Mouse (Mus musculus) left cerebral cortex, postnatal 25 days (tissue): ENCODE results near the gene Ptx4. TPM values are rescaled to one million over a fixed set of nuclear protein-coding genes. Genes with fewer than 3 reads are reported as not detected.
"Not testable (repeated sequence)": the region's sequence is repeated elsewhere in the genome, so short reads cannot be mapped to it uniquely, and the experiment has no call there.

Experiments used
- DNase-seq, 2 experiments: peaks; one replicate each; pipeline ENCODE4 v3.0.0; 2022; ENCODE audit warnings: low spot score in 2 of 2, mixed read lengths in 1 of 2
- intact Hi-C: fragments of 180-260 bp; cut with DNase I; formaldehyde crosslinking; loops from one replicate; pipeline ENCODE4 v1.15.1; 2025
- total RNA-seq, 2 experiments: library from RNA; stranded (reverse); gene quantifications; 2 replicates each; pipeline ENCODE4 v1.2.3; 2021

Ptx4 gene
- total RNA-seq, 2 experiments from 2014 or later = 0.46 to 0.76 TPM

GRCm38 (mm10) chr17:25112423-25112810 lies 8.1 kb upstream of the Ptx4 start:
- intact Hi-C loops = no loop called here
- DNase-seq = no peak

DNA sequence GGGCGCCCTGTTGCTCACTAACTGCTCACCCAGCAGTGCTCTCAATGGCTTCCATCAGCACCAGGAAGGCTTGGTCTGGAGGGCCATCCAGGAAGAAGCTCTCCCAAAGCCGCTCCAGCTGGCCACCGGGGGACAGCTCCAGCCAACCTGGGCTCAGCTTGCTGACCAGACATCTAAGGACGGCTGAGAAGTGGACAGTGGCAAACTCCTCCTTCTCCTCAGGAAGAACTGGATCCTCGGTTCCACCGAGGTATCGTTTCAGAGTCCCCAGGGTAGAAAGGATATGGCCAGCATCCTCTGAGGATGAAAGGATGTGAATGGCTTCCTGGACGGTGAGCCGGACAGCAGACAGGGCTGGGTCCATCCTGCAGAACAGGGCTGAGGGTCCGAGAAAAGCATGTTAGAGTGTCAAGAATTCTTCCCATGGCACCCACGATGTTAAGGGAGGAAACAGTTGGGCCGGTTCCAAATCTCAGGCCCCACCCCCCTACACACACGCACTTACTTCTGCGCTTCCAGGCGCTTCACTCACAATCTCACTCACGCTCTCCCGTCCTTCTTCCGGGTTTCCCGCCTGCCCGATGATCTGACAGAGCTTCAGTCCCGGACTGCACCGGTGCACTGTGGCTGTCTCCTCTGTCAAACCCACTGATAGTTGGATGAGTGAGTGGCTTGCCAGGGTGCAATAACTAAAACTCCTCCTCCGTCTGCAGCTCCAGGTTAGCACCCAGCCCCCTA lies 5.5 kb upstream of the Ptx4 start:
- DNase-seq = no peak
- intact Hi-C loops = no loop called here

- peak; percentile 92 to 93 for DNase-seq
- intact Hi-C loops = loop anchor here (2.0 kb wide), 2 partner anchors 17 to 69 kb away; partner anchors contain the start of genes BC003965 and Clcn7
These were observed 4.7 kb upstream of the Ptx4 start, which contains the start of gene Telo2 for GRCm38 (mm10) chr17:25115664-25116432. Telo2 (minus strand) TSS chr17:25115967.

- peak in 1 of 2 experiments; percentile 13 for DNase-seq
- intact Hi-C loops = loop anchor here (2.0 kb wide), 2 partner anchors 16 to 68 kb away; partner anchors contain the start of genes BC003965 and Clcn7
These were observed 3.3 kb upstream of the Ptx4 start for GRCm38 (mm10) chr17:25117263-25117662.

GRCm38 (mm10) chr17:25123979-25124378 lies 3.4 kb downstream of the Ptx4 start:
- intact Hi-C loops = no loop called here
- DNase-seq = no peak

DNA sequence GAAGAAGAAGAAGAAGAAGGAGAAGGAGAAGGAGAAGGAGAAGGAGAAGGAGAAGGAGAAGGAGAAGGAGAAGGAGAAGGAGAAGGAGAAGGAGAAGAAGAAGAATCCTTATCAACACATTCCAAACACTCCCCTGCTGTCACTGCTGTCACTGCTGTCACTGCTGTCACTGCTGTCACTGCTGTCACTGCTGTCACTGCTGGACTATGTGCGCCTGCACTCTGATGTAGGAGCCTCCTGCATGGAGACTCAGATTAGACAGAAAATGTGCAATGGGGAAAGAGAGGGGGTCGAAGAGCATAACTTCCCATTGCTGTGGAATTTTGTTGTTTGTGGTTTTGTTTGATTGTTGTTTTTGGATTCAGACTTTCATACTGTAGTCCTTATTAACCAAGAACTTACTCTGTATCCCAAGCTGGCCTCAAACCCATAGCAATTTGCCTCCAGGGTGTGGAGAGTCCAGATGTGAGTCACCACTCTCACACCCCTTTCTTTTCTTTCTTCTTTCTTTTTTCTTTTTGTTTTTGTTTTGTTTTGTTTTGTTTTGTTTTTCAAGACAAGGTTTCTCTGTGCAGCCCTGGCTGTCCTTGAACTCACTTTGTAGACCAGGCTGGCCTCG lies 5.0 kb downstream of the Ptx4 start:
- DNase-seq, intact Hi-C loops: not testable (repeated sequence)

DNA sequence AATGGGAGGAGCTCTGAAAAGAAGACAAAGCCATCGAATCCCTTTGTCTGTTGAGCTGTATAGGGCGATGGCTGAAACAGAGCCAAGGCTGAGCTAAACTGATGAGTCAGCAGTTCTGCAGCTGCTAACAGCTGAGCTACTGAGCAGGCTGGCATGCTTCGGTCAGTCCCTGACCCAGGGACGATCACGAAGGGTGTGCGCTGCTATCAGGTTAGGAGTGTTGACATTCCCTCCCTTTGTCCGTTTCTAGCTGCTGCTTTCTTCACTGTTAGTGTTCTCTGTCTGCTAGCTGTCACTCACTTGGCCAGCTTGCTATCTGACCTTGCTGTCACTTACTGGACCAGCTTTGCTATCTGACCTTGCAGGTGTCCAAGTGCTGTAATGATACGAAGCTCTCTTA lies 6.5 kb downstream of the Ptx4 start:
- intact Hi-C loops = no loop called here
- DNase-seq = peak in 1 of 2 experiments; percentile 9

DNA sequence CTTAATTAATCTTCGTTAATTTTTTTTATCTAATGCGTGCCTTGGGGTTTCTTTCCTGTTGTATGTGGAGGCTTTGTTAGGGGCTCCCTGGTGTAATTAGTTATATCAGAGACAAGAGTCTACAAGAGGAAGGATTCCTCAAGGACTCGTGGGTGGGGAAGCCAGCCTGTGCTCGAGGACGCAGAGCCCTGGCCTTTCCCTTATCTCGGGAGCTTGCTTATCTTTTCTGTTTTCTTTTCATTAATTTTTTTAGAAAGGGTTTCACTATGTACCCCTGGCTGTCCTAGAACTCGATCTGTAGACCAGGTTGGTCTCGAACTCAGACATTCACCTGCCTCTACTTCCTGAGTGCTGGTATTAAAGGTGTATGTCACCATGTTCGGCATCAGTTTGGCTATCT lies 7.1 kb downstream of the Ptx4 start:
- intact Hi-C loops = no loop called here
- no peak for DNase-seq

GRCm38 (mm10) chr17:25130060-25130459 lies 9.5 kb downstream of the Ptx4 start:
- intact Hi-C loops = no loop called here

DNA sequence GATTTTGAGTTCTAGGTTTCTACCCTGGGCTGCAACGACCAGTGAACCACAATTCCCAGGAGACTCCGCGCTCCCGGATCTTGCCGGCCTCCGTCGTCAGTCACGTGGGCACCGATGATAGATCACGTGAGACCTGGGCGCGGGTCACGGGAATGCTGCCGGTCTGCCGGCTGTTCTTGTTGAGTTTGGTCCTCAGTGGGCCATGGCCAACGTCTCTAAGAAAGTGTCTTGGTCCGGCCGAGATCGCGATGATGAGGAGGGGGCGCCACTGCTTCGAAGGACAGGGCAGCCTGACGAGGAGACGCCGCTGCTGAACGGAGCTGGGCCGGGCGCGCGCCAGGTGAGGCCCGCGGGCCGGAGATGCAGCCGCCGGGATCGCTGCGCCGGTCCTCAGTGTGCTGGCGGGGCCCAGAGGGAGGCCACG lies 12.7 kb downstream of the Ptx4 start, which contains the start of gene Clcn7:
TSS of gene Clcn7 (plus strand) at position 117 of the 424 bp plus-strand sequence.
- intact Hi-C loops = loop anchor here (1.0 to 2.0 kb wide), 2 partner anchors 16 to 51 kb away; partner anchors contain the start of gene BC003965
- peak; percentile 95 to 97 for DNase-seq

More at GRCm38 (mm10) chr17:25130060-25130459, 9.5 kb downstream of the Ptx4 start:
- DNase-seq = no peak

GRCm38 (mm10) chr17:25135622-25136021 lies 15.1 kb downstream of the Ptx4 start:
- intact Hi-C loops = no loop called here
- DNase-seq = no peak

GRCm38 (mm10) chr17:25138803-25139202 lies 18.2 kb downstream of the Ptx4 start:
- no peak for DNase-seq
- intact Hi-C loops = no loop called here

- DNase-seq = no peak
- intact Hi-C loops = no loop called here
These were observed 19.4 kb downstream of the Ptx4 start for GRCm38 (mm10) chr17:25139960-25140359.

DNA sequence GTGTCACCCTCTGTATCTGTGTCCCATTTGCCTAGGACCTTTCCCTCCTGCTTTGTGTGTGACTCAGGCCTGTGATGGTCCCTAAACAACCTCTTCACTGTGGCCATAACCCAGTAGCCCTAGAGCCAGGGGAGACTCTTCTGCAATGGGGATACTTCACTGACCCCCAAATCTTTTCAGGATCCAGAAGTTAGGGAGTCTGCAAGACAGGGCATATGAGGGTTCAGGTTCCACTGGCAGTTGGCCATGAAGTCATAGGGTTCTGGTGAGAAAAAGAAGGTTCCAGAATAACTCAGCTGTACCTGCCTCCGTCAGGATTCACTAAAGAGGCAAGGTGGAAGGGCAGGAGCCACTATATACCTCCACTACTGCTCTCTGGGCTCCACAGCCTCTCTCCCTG lies 41.6 kb downstream of the Ptx4 start, which contains the start of gene Ccdc154:
TSS of gene Ccdc154 (plus strand) at position 301 of the 400 bp plus-strand sequence.
- intact Hi-C loops = no loop called here
- DNase-seq = no peak

GRCm38 (mm10) chr17:25163387-25163786 lies 42.8 kb downstream of the Ptx4 start:
- intact Hi-C loops = no loop called here
- DNase-seq = no peak

DNA sequence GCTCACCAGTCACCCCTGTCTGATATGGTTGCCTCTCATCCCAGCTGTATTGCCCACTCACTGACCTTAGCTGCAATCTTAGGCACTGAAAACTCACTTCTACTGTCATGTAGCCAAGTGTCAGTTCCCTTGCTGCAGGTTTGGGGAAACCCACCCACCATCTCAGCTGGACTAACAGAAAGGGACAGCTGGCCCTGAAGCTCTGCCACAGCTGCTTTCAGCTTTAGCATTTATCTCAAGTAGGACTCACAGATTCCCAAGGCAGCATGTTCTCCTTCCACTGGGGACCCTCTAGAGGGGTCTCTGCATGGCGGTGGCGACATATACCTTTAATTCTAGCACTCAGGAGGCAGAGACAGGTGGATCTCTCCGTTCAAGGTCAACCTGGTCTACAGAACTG lies 44.2 kb downstream of the Ptx4 start:
- intact Hi-C loops = no loop called here
- no peak for DNase-seq

DNA sequence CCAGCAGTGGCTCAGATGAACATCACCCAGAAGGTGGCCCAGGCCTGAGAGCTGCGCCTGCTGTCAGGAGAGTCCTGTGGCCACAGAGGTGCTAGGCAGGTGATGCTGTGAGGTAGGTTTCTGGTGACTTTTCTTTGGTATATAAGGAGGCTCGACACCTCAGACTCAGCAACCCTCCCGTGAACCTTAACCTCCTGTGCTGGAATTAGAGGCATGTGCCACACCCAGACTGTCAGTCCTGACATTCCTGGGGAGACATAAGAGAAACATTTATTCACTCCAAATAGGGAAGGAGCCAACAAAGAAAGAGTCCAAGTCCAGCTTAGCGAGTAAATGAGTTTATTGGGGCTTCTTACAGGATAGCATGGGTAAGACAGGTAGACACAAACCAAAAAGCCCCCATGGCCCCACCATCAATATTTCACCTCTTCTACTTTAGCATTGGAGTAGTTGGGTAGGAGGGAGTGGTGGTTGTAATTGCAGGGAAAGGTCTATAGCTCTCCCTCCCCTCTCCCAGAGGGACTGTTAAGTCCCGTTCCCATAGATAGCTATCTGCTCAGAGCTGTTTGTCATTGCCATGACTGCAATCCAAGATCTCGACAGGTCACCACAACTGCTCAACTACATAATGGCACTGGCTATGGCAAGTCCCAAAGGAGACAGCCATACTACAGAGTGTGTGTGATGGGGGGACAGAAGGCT lies 45.6 kb downstream of the Ptx4 start:
- no peak for DNase-seq
- intact Hi-C loops = no loop called here

- no peak for DNase-seq
- intact Hi-C loops = no loop called here
These were observed 49.1 kb downstream of the Ptx4 start for GRCm38 (mm10) chr17:25169706-25170105.

- no peak for DNase-seq
- intact Hi-C loops = no loop called here
These were observed 52.0 kb downstream of the Ptx4 start for GRCm38 (mm10) chr17:25172558-25172957.
